Mouse (Mus musculus) limb, embryonic 14.5 days (tissue): ENCODE data around the gene Lgals9. TPM values are rescaled to one million over a fixed set of nuclear protein-coding genes. Genes with fewer than 3 reads are reported as not detected.

Source experiments
- ATAC-seq: fragments of 200-750 bp; cut with Nextera tagmentation; 2 replicates; pipeline ENCODE4 v1.8.0; 2017; ENCODE audit warnings: low read depth, moderate number of reproducible peaks, moderate TSS enrichment; ENCODE audit not compliant: low FRiP score
- DNase-seq: peaks from one replicate; pipeline ENCODE4 v3.0.0-alpha.2; 2015; ENCODE audit warnings: low spot score
- H3K27ac ChIP-seq: fragments of 300-500 bp; sonication (generic); replicated peaks from 2 replicates; pipeline ENCODE4 v1.5.1; 2014; ENCODE audit warnings: low read depth, mild to moderate bottlenecking, low read length, moderate library complexity, mixed read lengths
- H3K27me3 ChIP-seq: fragments of 300-500 bp; sonication (generic); 2 replicates; pipeline ENCODE4 v1.6.1; 2014; ENCODE audit warnings: low read length, mixed read lengths; ENCODE audit not compliant: control insufficient read depth, insufficient read depth
- H3K36me3 ChIP-seq: fragments of 300-500 bp; sonication (generic); 2 replicates; pipeline ENCODE4 v1.6.1; 2014; ENCODE audit warnings: mild to moderate bottlenecking, low read length, moderate library complexity, mixed read lengths; ENCODE audit not compliant: control insufficient read depth, insufficient read depth
- H3K4me1 ChIP-seq: fragments of 300-500 bp; sonication (generic); 2 replicates; pipeline ENCODE4 v1.6.1; 2014; ENCODE audit warnings: antibody characterized with exemption, low read length, mixed read lengths; ENCODE audit not compliant: control insufficient read depth, insufficient read depth
- H3K4me2 ChIP-seq: fragments of 300-500 bp; sonication (generic); replicated peaks from 2 replicates; pipeline ENCODE4 v1.6.1; 2014; ENCODE audit warnings: low read depth, mild to moderate bottlenecking, low read length, moderate library complexity; ENCODE audit not compliant: severe bottlenecking
- H3K4me3 ChIP-seq: fragments of 300-500 bp; sonication (generic); replicated peaks from 2 replicates; pipeline ENCODE4 v1.5.1; 2014; ENCODE audit warnings: low read length
- H3K9ac ChIP-seq: fragments of 300-500 bp; sonication (generic); 2 replicates; pipeline ENCODE4 v1.6.1; 2014; ENCODE audit warnings: mild to moderate bottlenecking, low read depth, low read length, moderate library complexity; ENCODE audit not compliant: severe bottlenecking
- H3K9me3 ChIP-seq: fragments of 300-500 bp; sonication (generic); 2 replicates; pipeline ENCODE4 v1.6.1; 2016; ENCODE audit warnings: low read length; ENCODE audit not compliant: control insufficient read depth
- POLR2A ChIP-seq: fragments of 200-500 bp; IDR thresholded peaks from 2 replicates; pipeline ENCODE4 v1.8.0; 2012; ENCODE audit warnings: inconsistent platforms, mild to moderate bottlenecking, moderate library complexity, borderline replicate concordance; ENCODE audit not compliant: insufficient read depth, insufficient read length; ENCODE audit errors: extremely low read depth
- WGBS: fragments of 180-500 bp; shearing (Covaris S2); extraction: QIAGEN DNeasy Blood & Tissue Kit; methylation state at CpG from one replicate; pipeline ENCODE4 v1.1.7; 2014; 5-methylcytosine and 5-hydroxymethylcytosine counted together
- polyA plus RNA-seq, 2 experiments: library from polyadenylated mRNA; depleted of rRNA in 1 of 2; stranded (reverse) in 1 of 2; unstranded in 1 of 2; fragments of >200 nt; fragmentation: Nextera tagmentation in 1 of 2; extraction: Ambion mirVana in 1 of 2; gene quantifications; 2 replicates each; pipeline versions ENCODE4 v1.2.1 to v1.2.3; 2012 to 2014

Lgals9 gene
- polyA plus RNA-seq, 2 experiments = 29.7 to 35.4 TPM

DNA sequence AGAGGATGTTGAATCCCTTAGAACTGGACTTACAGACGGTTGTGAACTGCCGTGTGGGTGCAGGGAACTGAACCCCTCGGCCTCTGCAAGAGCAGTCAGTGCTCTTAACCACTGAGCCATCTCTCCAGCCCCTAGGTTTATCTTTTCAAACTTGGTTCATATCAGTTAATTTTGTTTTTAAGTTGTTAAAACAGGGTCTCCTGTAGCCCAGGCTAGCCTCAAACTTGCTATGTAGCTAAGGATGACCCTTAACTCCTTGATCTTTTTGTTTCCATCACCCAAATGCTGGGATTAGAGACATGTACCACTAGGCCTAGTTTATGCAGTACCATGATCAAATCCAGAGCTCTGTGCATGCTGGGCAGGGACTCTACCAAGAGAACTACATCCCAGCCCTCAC is 13.0 kb downstream of the Lgals9 start:
- ATAC-seq (no peak), DNase-seq (no peak)
- no peak for TF ChIP-seq POLR2A
- no peak overlapping the region for H3K4me3 ChIP-seq
- H3K4me1 ChIP-seq = peaks cover 17% of the 10 kb centered on the region
- H3K27ac ChIP-seq = no peak overlapping the region
- H3K9me3 ChIP-seq = no peaks in the 10 kb centered on the region
- H3K27me3 ChIP-seq = no peaks in the 10 kb centered on the region
- H3K36me3 ChIP-seq = no peaks in the 10 kb centered on the region
- no peak overlapping the region for H3K4me2 ChIP-seq
- no peak overlapping the region for H3K9ac ChIP-seq
- 88% methylated on average over 3 of the region's 3 CpGs for WGBS

DNA sequence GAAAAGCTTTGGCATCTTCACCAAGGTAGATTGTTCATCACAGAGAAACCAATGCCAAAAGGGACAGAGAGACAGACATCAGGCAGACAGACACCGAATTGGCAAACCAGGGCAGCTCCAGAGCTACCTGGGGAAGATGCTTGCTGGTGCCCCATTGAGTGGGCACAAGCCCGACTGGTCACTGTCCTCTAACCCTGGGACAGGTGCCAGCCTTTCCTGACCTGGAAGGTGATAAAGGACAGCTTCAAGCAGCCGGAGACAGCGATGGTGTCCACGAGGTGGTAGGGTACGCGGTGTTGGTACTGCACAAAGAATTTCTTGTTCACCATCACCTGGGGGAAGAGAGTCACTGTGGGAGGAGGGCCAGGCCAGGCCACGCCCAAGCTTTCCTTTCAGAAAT is 13.7 kb downstream of the Lgals9 start:
- Histone ChIP-seq H3K9me3 (no peaks in the 10 kb centered on the region), H3K9ac (no peak overlapping the region), H3K4me3 (no peak overlapping the region), H3K27me3 (no peaks in the 10 kb centered on the region), H3K36me3 (no peaks in the 10 kb centered on the region), H3K4me2 (no peak overlapping the region), H3K4me1 (peaks cover 17% of the 10 kb centered on the region), H3K27ac (no peak overlapping the region)
- TF ChIP-seq POLR2A = no peak
- DNase-seq = no peak
- 78% methylated on average over 8 of the region's 8 CpGs for WGBS
- ATAC-seq = no peak

DNA sequence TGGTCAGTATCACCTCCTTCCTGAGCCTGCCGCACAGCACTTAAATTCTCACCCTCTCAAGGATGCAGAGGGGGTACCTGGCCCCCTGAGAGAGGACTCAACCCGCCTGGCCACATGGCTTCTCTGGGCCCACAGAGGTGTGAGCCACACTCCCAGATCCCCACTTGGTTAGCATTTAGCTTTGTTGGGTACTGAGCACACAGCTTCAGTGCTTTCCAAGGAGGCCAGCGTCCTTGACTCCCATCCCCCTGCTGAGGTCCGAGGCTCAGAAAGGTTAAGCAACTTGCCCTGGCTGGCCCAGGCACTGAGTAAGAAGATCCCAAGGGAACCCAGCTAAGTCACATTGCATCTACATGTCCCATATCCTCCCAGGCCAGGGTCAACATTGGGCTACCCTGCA is 16.6 kb downstream of the Lgals9 start:
- TF ChIP-seq POLR2A = no peak
- Histone ChIP-seq H3K9ac (no peak overlapping the region), H3K4me2 (no peak overlapping the region), H3K4me1 (peaks cover 12% of the 10 kb centered on the region), H3K27me3 (no peaks in the 10 kb centered on the region), H3K36me3 (no peaks in the 10 kb centered on the region), H3K4me3 (no peak overlapping the region), H3K9me3 (no peaks in the 10 kb centered on the region), H3K27ac (no peak overlapping the region)
- DNase-seq (no peak), ATAC-seq (no peak)
- 69% methylated on average over 4 of the region's 4 CpGs for WGBS

DNA sequence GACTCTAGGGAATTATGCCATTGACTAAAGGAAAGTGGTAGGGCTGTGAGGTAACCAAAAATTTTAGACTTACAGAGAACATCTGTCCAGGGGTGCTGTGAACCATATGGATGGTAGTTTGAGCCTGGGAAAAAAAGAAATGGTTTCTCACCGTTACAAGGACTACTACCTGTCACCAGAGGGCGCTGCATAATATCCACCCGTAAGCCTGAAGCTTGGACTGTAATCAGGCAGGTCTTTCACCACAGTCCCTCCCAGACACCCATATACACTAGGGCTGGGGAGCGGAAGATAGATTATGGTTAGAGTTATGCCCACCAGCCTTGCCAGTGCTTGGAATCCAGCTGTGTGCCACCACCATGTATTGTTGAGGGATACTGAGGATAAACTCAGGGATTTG is 17.4 kb downstream of the Lgals9 start:
- no peak overlapping the region for H3K9ac ChIP-seq
- H3K9me3 ChIP-seq = no peaks in the 10 kb centered on the region
- 23% methylated on average over 4 of the region's 4 CpGs for WGBS
- H3K4me1 ChIP-seq = peaks cover 5% of the 10 kb centered on the region; the same call in 1 of the 2 replicates
- ATAC-seq (no peak), DNase-seq (peak; percentile 40)
- no peak overlapping the region for H3K4me3 ChIP-seq
- no peak overlapping the region for H3K4me2 ChIP-seq
- H3K27me3 ChIP-seq = no peaks in the 10 kb centered on the region
- H3K27ac ChIP-seq = no peak overlapping the region
- no peak for TF ChIP-seq POLR2A
- H3K36me3 ChIP-seq = no peaks in the 10 kb centered on the region

DNA sequence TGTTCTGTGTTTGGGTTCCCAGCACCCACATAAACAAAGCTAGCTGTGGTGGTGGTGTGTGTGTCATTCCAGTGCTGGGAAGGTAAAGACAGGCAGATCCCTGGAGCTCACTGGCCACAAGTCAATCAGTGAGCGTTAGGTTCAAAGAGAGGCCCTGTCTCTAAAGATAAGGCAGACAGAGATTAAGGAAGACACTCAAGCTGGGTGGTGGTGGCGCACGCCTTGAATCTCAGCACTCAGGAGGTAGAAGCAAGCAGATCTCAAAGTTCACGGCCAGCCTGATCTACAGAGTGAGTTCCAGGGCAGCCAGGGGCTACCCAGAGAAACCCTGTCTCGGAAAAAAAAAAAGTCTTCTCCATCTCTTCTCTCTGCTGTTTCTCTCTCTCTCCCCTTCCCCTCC is 23.5 kb downstream of the Lgals9 start:
- no peak for TF ChIP-seq POLR2A
- DNase-seq (no peak), ATAC-seq (no peak)
- no peaks in the 10 kb centered on the region for H3K36me3 ChIP-seq
- H3K27ac ChIP-seq = no peak overlapping the region
- 60% methylated on average over 5 of the region's 5 CpGs for WGBS
- H3K9ac ChIP-seq = no peak overlapping the region
- no peaks in the 10 kb centered on the region for H3K4me1 ChIP-seq
- no peaks in the 10 kb centered on the region for H3K27me3 ChIP-seq
- no peak overlapping the region for H3K4me2 ChIP-seq
- no peaks in the 10 kb centered on the region for H3K9me3 ChIP-seq
- H3K4me3 ChIP-seq = no peak overlapping the region

DNA sequence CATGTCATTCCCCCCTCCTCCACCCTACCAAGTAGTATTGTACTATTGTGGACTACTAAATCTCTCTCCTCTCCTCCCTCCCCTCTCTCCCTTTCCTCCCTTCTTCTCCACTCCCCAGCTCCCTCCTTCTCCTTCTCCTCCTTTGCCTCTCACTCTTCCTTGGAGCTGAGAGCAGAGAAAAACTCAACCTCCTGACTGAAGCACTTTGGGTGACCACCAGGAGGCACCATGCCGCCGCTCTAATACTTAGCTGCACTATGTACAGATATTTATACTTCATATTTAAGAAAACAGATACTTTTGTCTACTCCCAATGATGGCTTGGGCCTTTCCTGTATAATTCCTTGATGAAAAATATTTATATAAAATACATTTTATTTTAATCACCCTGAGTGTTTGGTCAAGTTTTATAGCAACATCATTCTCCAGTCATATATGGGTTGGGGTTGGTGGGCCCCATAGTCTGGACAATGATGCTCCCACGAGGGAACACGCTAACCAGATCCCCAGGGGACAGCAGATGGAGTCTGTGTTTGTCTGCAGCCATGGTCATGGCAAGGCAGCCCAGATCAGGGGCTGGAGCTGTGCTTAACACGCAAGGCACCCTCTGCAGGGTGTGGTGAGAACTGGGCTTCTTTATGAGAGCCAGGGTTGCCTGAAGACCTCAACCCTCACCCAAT is 24.8 kb downstream of the Lgals9 start:
- H3K9ac ChIP-seq = no peak overlapping the region
- no peak overlapping the region for H3K4me3 ChIP-seq
- DNase-seq (peak; percentile 16), ATAC-seq (no peak)
- H3K9me3 ChIP-seq = no peaks in the 10 kb centered on the region
- H3K36me3 ChIP-seq = no peaks in the 10 kb centered on the region
- H3K4me2 ChIP-seq = no peak overlapping the region
- no peak overlapping the region for H3K27ac ChIP-seq
- no peaks in the 10 kb centered on the region for H3K27me3 ChIP-seq
- no peak for TF ChIP-seq POLR2A
- H3K4me1 ChIP-seq = no peaks in the 10 kb centered on the region
- 55% methylated on average over 5 of the region's 5 CpGs for WGBS
